Mouse (Mus musculus) heart, adult 2 months (tissue): ENCODE measurements around the gene Enpp7.

Source experiments
- CTCF ChIP-seq: fragments of 200-600 bp; IDR thresholded peaks from 2 replicates; pipeline ENCODE4 v1.8.1; 2022; ENCODE audit warnings: antibody characterized with exemption, mild to moderate bottlenecking, moderate library complexity
- EP300 ChIP-seq: fragments of 200-500 bp; IDR thresholded peaks from 2 replicates; pipeline ENCODE4 v1.6.1; 2011; ENCODE audit warnings: low read depth, low read length, control low read depth; ENCODE audit not compliant: insufficient read depth
- POLR2A ChIP-seq: fragments of 200-500 bp; IDR thresholded peaks from 2 replicates; pipeline ENCODE4 v1.6.1; 2011; ENCODE audit warnings: mild to moderate bottlenecking, low read depth, low read length, control low read depth; ENCODE audit not compliant: insufficient read depth

DNA sequence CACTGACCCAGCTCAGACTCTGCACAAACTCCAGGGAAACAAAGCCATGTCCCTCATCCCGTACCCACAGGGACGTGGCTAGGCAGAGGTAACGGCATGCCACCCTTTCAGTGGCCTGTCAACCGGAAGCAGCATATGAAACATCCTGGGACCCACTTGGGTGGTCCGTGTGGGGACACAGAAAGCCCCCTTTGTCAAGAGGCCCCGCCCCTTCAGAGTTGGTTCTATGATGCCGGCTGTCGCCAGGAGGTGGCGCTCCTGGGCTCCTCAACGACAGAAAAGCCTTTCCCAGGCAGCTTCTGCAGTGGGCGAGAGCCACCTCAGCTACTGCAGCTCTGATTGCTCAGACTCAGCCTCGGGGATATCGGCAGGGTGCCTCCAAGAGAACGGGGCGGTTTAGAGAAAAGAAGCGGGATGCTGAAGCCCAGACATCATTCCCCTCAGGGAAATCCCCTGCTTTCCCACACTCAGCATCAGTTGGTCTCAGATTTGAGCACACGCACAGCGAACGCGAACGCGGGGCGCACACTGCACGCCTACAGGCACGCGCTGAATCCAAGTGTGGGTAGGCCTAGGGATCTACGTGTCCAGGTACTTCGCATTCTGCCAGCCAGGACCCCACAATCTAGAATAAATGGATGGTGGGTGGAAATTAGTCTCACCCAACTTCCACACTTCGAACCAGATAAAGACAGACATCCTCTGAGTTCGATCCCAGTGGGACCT, 10.7 kb downstream of the Enpp7 start:
- TF ChIP-seq CTCF, result peak; percentile 98; the same call in 1 of the 2 replicates
- no peak for TF ChIP-seq POLR2A
- no peak for TF ChIP-seq EP300
